Mouse (Mus musculus) midbrain, embryonic 16.5 days (tissue): ENCODE measurements around the gene Camsap3. TPM values are rescaled to one million over a fixed set of nuclear protein-coding genes. Genes with fewer than 3 reads are reported as not detected.

Source experiments
- ATAC-seq: fragments of 200-750 bp; cut with Nextera tagmentation; 2 replicates; pipeline ENCODE4 v1.8.0; 2017; ENCODE audit warnings: moderate TSS enrichment
- H3K27ac ChIP-seq: fragments of 300-500 bp; sonication (generic); 2 replicates; pipeline ENCODE4 v1.5.1; 2014; ENCODE audit warnings: mild to moderate bottlenecking, low read length, mixed read lengths
- H3K27me3 ChIP-seq: fragments of 300-500 bp; sonication (generic); 2 replicates; pipeline ENCODE4 v1.6.1; 2014; ENCODE audit warnings: low read depth, low read length, mixed read lengths; ENCODE audit not compliant: control insufficient read depth, insufficient read depth
- H3K36me3 ChIP-seq: fragments of 300-500 bp; sonication (generic); 2 replicates; pipeline ENCODE4 v1.6.1; 2014; ENCODE audit warnings: mild to moderate bottlenecking, low read length, moderate library complexity, mixed read lengths; ENCODE audit not compliant: control insufficient read depth, insufficient read depth
- H3K4me1 ChIP-seq: fragments of 300-500 bp; sonication (generic); 2 replicates; pipeline ENCODE4 v1.6.1; 2014; ENCODE audit warnings: mild to moderate bottlenecking, low read length, mixed read lengths; ENCODE audit not compliant: control insufficient read depth, insufficient read depth
- H3K4me2 ChIP-seq: fragments of 300-500 bp; sonication (generic); 2 replicates; pipeline ENCODE4 v1.6.1; 2014; ENCODE audit warnings: mild to moderate bottlenecking, low read length, mixed read lengths
- H3K4me3 ChIP-seq: fragments of 300-500 bp; sonication (generic); 2 replicates; pipeline ENCODE4 v1.5.1; 2014; ENCODE audit warnings: low read depth, mild to moderate bottlenecking, low read length, moderate library complexity, mixed read lengths
- H3K9ac ChIP-seq: fragments of 300-500 bp; sonication (generic); 2 replicates; pipeline ENCODE4 v1.6.1; 2014; ENCODE audit warnings: low read depth, low read length, mixed read lengths
- H3K9me3 ChIP-seq: fragments of 300-500 bp; sonication (generic); replicated peaks from 2 replicates; pipeline ENCODE4 v1.6.1; 2014; ENCODE audit warnings: mild to moderate bottlenecking, low read length, mixed read lengths; ENCODE audit not compliant: control insufficient read depth, poor library complexity, severe bottlenecking
- WGBS: fragments of 180-500 bp; shearing (Covaris S2); extraction: QIAGEN DNeasy Blood & Tissue Kit; methylation state at CpG from one replicate; pipeline ENCODE4 v1.1.7; 2014; 5-methylcytosine and 5-hydroxymethylcytosine counted together
- polyA plus RNA-seq: library from polyadenylated mRNA; unstranded; fragments of >200 nt; fragmentation: Nextera tagmentation; extraction: Ambion mirVana; gene quantifications from 2 replicates; pipeline ENCODE4 v1.2.1, GENCODE M21; 2015

Gene Camsap3
- polyA plus RNA-seq, 1 experiment from 2014 or later, result 48.7 TPM

DNA sequence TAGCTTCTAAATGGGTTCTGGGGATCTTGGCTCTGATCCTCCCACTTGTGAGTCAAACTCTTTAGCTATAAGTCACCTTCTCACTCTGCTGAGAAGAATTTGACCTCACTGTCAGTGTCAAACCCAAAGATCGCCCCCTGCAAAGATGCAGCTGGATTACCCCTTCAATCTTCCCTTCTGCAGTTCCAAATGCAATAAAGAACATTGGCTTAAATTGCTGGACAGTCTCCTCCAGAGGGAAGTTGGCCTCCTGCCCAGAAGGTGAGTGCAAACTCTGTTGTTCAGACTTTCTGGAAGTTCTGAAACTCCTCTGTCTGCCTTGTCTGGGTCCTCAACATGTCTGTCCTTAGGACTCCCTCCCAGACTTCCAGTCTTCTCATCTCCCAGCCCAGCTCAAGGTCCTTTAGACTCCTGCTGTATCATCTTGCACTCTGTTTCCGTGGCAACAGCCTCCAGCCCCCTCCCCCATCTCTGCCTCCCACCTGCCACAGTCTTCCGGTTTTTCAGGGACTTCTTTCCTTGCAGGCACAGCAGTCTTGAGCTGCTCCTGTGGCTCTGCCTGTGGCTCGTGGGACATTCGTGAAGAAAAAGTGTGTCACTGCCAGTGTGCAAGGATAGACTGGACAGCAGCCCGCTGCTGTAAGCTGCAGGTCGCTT lies 69.8 kb downstream of the Camsap3 start:
- 0 out of 2 replicates have a peak overlapping the region, but pooled peaks have one; percentile 15 for H3K9ac ChIP-seq

More for the DNA sequence above, 69.8 kb downstream of the Camsap3 start:
- WGBS, result 16% methylated on average over 7 of the region's 7 CpGs
- ATAC-seq, result peak; percentile 79
- Histone ChIP-seq H3K36me3 (no peaks in the 10 kb centered on the region), H3K27ac (no peak overlapping the region), H3K27me3 (no peaks in the 10 kb centered on the region), H3K4me1 (peaks cover 5% of the 10 kb centered on the region; the same call in 1 of the 2 replicates), H3K4me3 (peak overlapping the region; percentile 13), H3K4me2 (peak overlapping the region; percentile 40; the same call in 1 of the 2 replicates), H3K9me3 (no peaks in the 10 kb centered on the region)

Other genes starting within 250 kb of the Camsap3 start
- not detected in 2 replicates for gene A430078G23Rik, start 233.9 kb upstream of the Camsap3 start, polyA plus RNA-seq
- 12.0 and 12.1 TPM in 2 replicates for gene Arhgef18, start 194.3 kb upstream of the Camsap3 start, polyA plus RNA-seq
- 4.5 and 5.0 TPM in 2 replicates for gene Pex11g, start 119.6 kb upstream of the Camsap3 start, polyA plus RNA-seq
- 0.31 and 0.46 TPM in 2 replicates for gene Tex45, start 116.4 kb upstream of the Camsap3 start, polyA plus RNA-seq
- 65.8 and 75.3 TPM in 2 replicates for gene Zfp358, start 94.2 kb upstream of the Camsap3 start, polyA plus RNA-seq
- 121 and 129 TPM in 2 replicates for gene Mcoln1, start 86.8 kb upstream of the Camsap3 start, polyA plus RNA-seq
- 43.6 and 49.8 TPM in 2 replicates for gene Pnpla6, start 71.9 kb upstream of the Camsap3 start, polyA plus RNA-seq
- gene C330021F23Rik, start 19.3 kb upstream of the Camsap3 start, polyA plus RNA-seq, result 0.39 and 0.60 TPM in 2 replicates
- gene Xab2, start 34.0 kb downstream of the Camsap3 start, polyA plus RNA-seq, result 51.8 and 52.4 TPM in 2 replicates
- gene Pet100, start 34.3 kb downstream of the Camsap3 start, polyA plus RNA-seq, result 63.5 and 68.0 TPM in 2 replicates
- gene Pcp2, start 38.3 kb downstream of the Camsap3 start, polyA plus RNA-seq, result 1.7 and 2.5 TPM in 2 replicates
- gene Stxbp2, start 43.7 kb downstream of the Camsap3 start, polyA plus RNA-seq, result 41.4 and 46.2 TPM in 2 replicates
- gene Retn, start 68.5 kb downstream of the Camsap3 start, polyA plus RNA-seq, result 0.33 and 1.0 TPM in 2 replicates
- gene Mcemp1, start 78.5 kb downstream of the Camsap3 start, polyA plus RNA-seq, result 0.19 and 0.24 TPM in 2 replicates
- gene Fcor, start 85.1 kb downstream of the Camsap3 start, polyA plus RNA-seq, result 16.8 and 20.9 TPM in 2 replicates
- 71.6 and 72.5 TPM in 2 replicates for gene Trappc5, start 89.0 kb downstream of the Camsap3 start, polyA plus RNA-seq
- 0.57 and 0.63 TPM in 2 replicates for gene Fcer2a, start 106.9 kb downstream of the Camsap3 start, polyA plus RNA-seq
- gene Clec4g, start 133.4 kb downstream of the Camsap3 start, polyA plus RNA-seq, result not detected in 2 replicates
- gene Cd209a, start 161.7 kb downstream of the Camsap3 start, polyA plus RNA-seq, result not detected in 2 replicates